Mouse (Mus musculus): Measurements from ENCODE around the gene Ier5.

- TF ChIP-seq GATA1 (IDR thresholded peaks at IDR 0.05; ENCODE audit: borderline replicate concordance, low read length) (no peak), FLI1 (IDR thresholded peaks at IDR 0.05; ENCODE audit: low read length) (no peak)
These were observed 28.0 kb upstream of the Ier5 start for GRCm38 (mm10) chr1:155127429-155127934.

Data from megakaryocyte, embryonic 14.5 days (primary cell).